8 mouse cellular contexts compared by ENCODE assay signal in genomic region chr10:40164421-40165386, GRCm38 (mm10). TPM values are rescaled to one million over a fixed set of nuclear protein-coding genes. Genes with fewer than 3 reads are reported as not detected.
DNase-seq lines count a peak whose midpoint lies in the region; ATAC-seq lines count a peak whose summit lies in the region.

No protein-coding gene starts in this region.

- peak; percentile 88 for DNase-seq in 416B (ENCODE audit: low read depth)
- DNase-seq in CD4-positive, CD25-positive, alpha-beta regulatory T cell, adult 2 months (ENCODE audit: low read depth, low spot score), result peak; percentile 70
- DNase-seq in frontal cortex, postnatal 10 days (ENCODE audit: low spot score in 2 of 2), result peak; percentile 32 to 39
- DNase-seq in layer of hippocampus, adult 18-20 months (ENCODE audit: low spot score in 2 of 2), result peak; percentile 74 to 84
- DNase-seq in yolk sac, embryonic 10.5 days (ENCODE audit: low spot score), result peak; percentile 35
- DNase-seq in hindbrain, embryonic 14.5 days (ENCODE audit: low spot score), result no peak

- ATAC-seq in hindbrain, embryonic 14.5 days (ENCODE audit: low FRiP score), result no peak
- ATAC-seq in forebrain, embryonic 13.5 days, result no peak

- H3K27ac ChIP-seq in hindbrain, embryonic 14.5 days, result no peak overlapping the region
- H3K27ac ChIP-seq in forebrain, embryonic 13.5 days, result no peak overlapping the region

- H3K36me3 ChIP-seq in megakaryocyte, embryonic 14.5 days (replicated peaks; ENCODE audit: low read length), result peaks cover 7% of the 10 kb centered on the region
- H3K36me3 ChIP-seq in hindbrain, embryonic 14.5 days (replicated peaks; ENCODE audit: control insufficient read depth, insufficient read depth), result no peaks in the 10 kb centered on the region
- H3K36me3 ChIP-seq in forebrain, embryonic 13.5 days (ENCODE audit: poor library complexity, severe bottlenecking), result no peaks in the 10 kb centered on the region

- peak overlapping the region; percentile 89 for H3K4me3 ChIP-seq in megakaryocyte, embryonic 14.5 days (replicated peaks)
- H3K4me3 ChIP-seq in hindbrain, embryonic 14.5 days (replicated peaks; ENCODE audit: low read length), result no peak overlapping the region
- H3K4me3 ChIP-seq in forebrain, embryonic 13.5 days, result no peak overlapping the region

- H3K4me2 ChIP-seq in hindbrain, embryonic 14.5 days (replicated peaks), result no peak overlapping the region
- no peak overlapping the region for H3K4me2 ChIP-seq in forebrain, embryonic 13.5 days

- 86% methylated on average over 27 of the region's 27 CpGs for WGBS in hindbrain, embryonic 14.5 days
- WGBS in forebrain, embryonic 13.5 days, result 91% methylated on average over 27 of the region's 27 CpGs

- H3K9me3 ChIP-seq in megakaryocyte, embryonic 14.5 days, result 0 out of 2 replicates have a peak, but pooled peaks cover 2% of the 10 kb centered on the region
- H3K9me3 ChIP-seq in hindbrain, embryonic 14.5 days (ENCODE audit: control insufficient read depth, low read length), result no peaks in the 10 kb centered on the region
- no peaks in the 10 kb centered on the region for H3K9me3 ChIP-seq in forebrain, embryonic 13.5 days (replicated peaks)

- H3K9ac ChIP-seq in hindbrain, embryonic 14.5 days, result no peak overlapping the region
- no peak overlapping the region for H3K9ac ChIP-seq in forebrain, embryonic 13.5 days

- peaks cover 62% of the 10 kb centered on the region for H3K4me1 ChIP-seq in megakaryocyte, embryonic 14.5 days
- H3K4me1 ChIP-seq in hindbrain, embryonic 14.5 days (replicated peaks; ENCODE audit: control insufficient read depth, insufficient read depth, low read length), result no peaks in the 10 kb centered on the region
- H3K4me1 ChIP-seq in forebrain, embryonic 13.5 days, result no peaks in the 10 kb centered on the region

- H3K27me3 ChIP-seq in megakaryocyte, embryonic 14.5 days (replicated peaks), result peaks cover 3% of the 10 kb centered on the region
- no peaks in the 10 kb centered on the region for H3K27me3 ChIP-seq in hindbrain, embryonic 14.5 days (ENCODE audit: control insufficient read depth, insufficient read depth, low read length)
- no peaks in the 10 kb centered on the region for H3K27me3 ChIP-seq in forebrain, embryonic 13.5 days

RNA-seq across cellular contexts. Expression of gene Slc16a10, which starts 22.6 kb away (rescaled TPM):
- total RNA-seq in layer of hippocampus, adult 18-20 months (2021), result 1 to 10 TPM; 3.9 to 4.1 TPM
- 7.0 and 10.9 TPM in 2 replicates for polyA plus RNA-seq in megakaryocyte, embryonic 14.5 days (2012; ENCODE audit: insufficient read depth, low replicate concordance)
- 9.7 and 16.9 TPM in 2 replicates for polyA plus RNA-seq in hindbrain, embryonic 14.5 days (2014; fragmentation: Nextera tagmentation; extraction: Ambion mirVana)
- 3.1 and 6.8 TPM in 2 replicates for polyA plus RNA-seq in forebrain, embryonic 13.5 days (2015; fragmentation: Nextera tagmentation; extraction: Ambion mirVana)
